In the genomic region with DNA sequence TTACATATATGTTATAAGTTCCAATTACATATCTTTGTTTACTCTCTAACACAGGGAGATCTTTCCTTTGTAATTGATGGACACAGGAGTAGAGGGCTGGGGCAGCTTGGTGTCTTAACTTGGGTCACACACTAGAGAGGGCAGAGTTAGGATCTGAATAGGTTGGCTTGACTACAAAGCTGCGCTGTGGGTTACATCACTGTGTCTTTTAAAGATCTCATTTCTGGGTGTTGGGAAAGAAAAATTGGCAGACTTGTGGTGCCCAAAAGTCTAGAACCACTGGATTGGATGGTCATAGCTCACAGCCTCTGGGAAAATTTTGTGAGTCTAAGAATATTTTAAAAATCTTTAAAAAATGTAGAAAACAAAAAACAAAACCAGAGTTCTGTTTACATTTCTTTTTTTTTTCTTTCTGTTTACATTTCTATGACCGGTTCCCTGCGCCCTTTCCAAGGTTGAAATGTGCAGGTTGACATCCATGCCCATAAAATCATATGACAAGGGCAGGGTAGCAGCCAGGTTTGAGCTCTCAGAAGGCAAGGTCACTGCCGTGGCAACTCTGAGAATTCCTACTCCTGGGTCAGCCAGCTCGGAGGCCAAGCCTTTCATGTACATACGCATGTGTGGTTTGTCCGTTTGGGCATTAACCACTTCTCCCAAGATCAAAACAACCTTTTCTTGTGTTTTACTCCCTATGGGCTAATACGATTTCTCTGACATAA, we compare ENCODE assay signal across 23 mouse cellular contexts. TPM values are rescaled to one million over a fixed set of nuclear protein-coding genes. Genes with fewer than 3 reads are reported as not detected.
DNase-seq lines count a peak whose midpoint lies in the region; ATAC-seq and TF ChIP-seq lines count a peak whose summit lies in the region.
"Had no signal": no experiment of that assay in that cellular context is flagged by ENCODE, and none has a peak within 500 bp of the region (broad histone marks: within the 10 kb centered on the region; RNA-seq: fewer than 3 reads in every experiment).

No protein-coding gene starts in this region.

- no peak overlapping the region for H3K4me2 ChIP-seq in heart, embryonic 11.5 days
- H3K4me2 ChIP-seq: embryonic facial prominence, embryonic 12.5 days; embryonic facial prominence, embryonic 15.5 days; heart, embryonic 13.5 days; hindbrain, embryonic 12.5 days; hindbrain, embryonic 15.5 days had no signal

- no peak overlapping the region for H3K4me3 ChIP-seq in heart, adult 2 months
- no peak overlapping the region for H3K4me3 ChIP-seq in heart, embryonic 11.5 days (ENCODE audit: low read depth, low read length)
- H3K4me3 ChIP-seq in thymus, adult 2 months (ENCODE audit: control insufficient read depth, insufficient read depth, low read length) = no peak overlapping the region
- H3K4me3 ChIP-seq: embryonic facial prominence, embryonic 12.5 days; embryonic facial prominence, embryonic 15.5 days; heart, embryonic 13.5 days; hindbrain, embryonic 12.5 days; hindbrain, embryonic 15.5 days had no signal

- 62% methylated on average over 8 of the region's 8 CpGs for WGBS in heart, adult 2 months
- 75% methylated on average over 8 of the region's 8 CpGs for WGBS in heart, embryonic 11.5 days (ENCODE audit: insufficient replicate concordance)
- WGBS in thymus, adult 2 months = 93% methylated on average over 8 of the region's 8 CpGs

- H3K27me3 ChIP-seq in heart, adult 2 months (ENCODE audit: control insufficient read depth, insufficient read depth, low read length) = no peaks in the 10 kb centered on the region
- no peaks in the 10 kb centered on the region for H3K27me3 ChIP-seq in heart, embryonic 11.5 days (ENCODE audit: control insufficient read depth, insufficient read depth, low read length)
- no peaks in the 10 kb centered on the region for H3K27me3 ChIP-seq in thymus, adult 2 months (ENCODE audit: control insufficient read depth, insufficient read depth, low read length)
- H3K27me3 ChIP-seq: embryonic facial prominence, embryonic 12.5 days; embryonic facial prominence, embryonic 15.5 days; hindbrain, embryonic 12.5 days; hindbrain, embryonic 15.5 days had no signal

- no peaks in the 10 kb centered on the region for H3K9me3 ChIP-seq in heart, embryonic 11.5 days (replicated peaks; ENCODE audit: control insufficient read depth, low read length)
- H3K9me3 ChIP-seq: embryonic facial prominence, embryonic 12.5 days; embryonic facial prominence, embryonic 15.5 days; heart, embryonic 13.5 days; hindbrain, embryonic 12.5 days; hindbrain, embryonic 15.5 days had no signal

- TF ChIP-seq EP300 in heart, adult 2 months (IDR thresholded peaks at IDR 0.05; ENCODE audit: insufficient read depth, low read depth, low read length) = 0 out of 2 replicates have a peak, but pooled peaks have one; percentile 27

- TF ChIP-seq POLR2A in heart, adult 2 months (IDR thresholded peaks at IDR 0.05; ENCODE audit: insufficient read depth, low read depth, low read length) = no peak
- no peak for TF ChIP-seq POLR2A in thymus, adult 2 months (IDR thresholded peaks at IDR 0.05; ENCODE audit: control insufficient read depth, extremely low read depth, insufficient read depth, low read length, poor library complexity)

- no peak for TF ChIP-seq CTCF in heart, adult 2 months (IDR thresholded peaks at IDR 0.05)
- no peak for TF ChIP-seq CTCF in thymus, adult 2 months (IDR thresholded peaks at IDR 0.05; ENCODE audit: borderline replicate concordance, control insufficient read depth, extremely low read depth, insufficient read depth, low read length, poor library complexity)

- no peak overlapping the region for H3K9ac ChIP-seq in heart, adult 2 months (ENCODE audit: low read depth, low read length)
- no peak overlapping the region for H3K9ac ChIP-seq in heart, embryonic 11.5 days (ENCODE audit: low read depth, low read length)
- H3K9ac ChIP-seq: embryonic facial prominence, embryonic 12.5 days; embryonic facial prominence, embryonic 15.5 days; forebrain, postnatal 0 days; heart, embryonic 13.5 days; hindbrain, embryonic 12.5 days; hindbrain, embryonic 15.5 days had no signal

- ATAC-seq in heart, embryonic 11.5 days (replicated peaks; ENCODE audit: insufficient number of reproducible peaks, low FRiP score, low TSS enrichment) = no peak
- ATAC-seq: forebrain, embryonic 14.5 days; forebrain, postnatal 0 days; intestine, postnatal 0 days had no signal

- H3K27ac ChIP-seq in heart, adult 2 months = peak overlapping the region; percentile 69
- no peak overlapping the region for H3K27ac ChIP-seq in heart, embryonic 11.5 days (ENCODE audit: low read depth, low read length)
- H3K27ac ChIP-seq in thymus, adult 2 months (ENCODE audit: control insufficient read depth, insufficient read depth, low read length) = no peak overlapping the region
- H3K27ac ChIP-seq: embryonic facial prominence, embryonic 12.5 days; embryonic facial prominence, embryonic 15.5 days; heart, embryonic 13.5 days; hindbrain, embryonic 12.5 days; hindbrain, embryonic 15.5 days had no signal

- peaks cover 12% of the 10 kb centered on the region; the same call in 1 of the 2 replicates for H3K4me1 ChIP-seq in heart, adult 2 months (ENCODE audit: control insufficient read depth, insufficient read depth, low read length)
- H3K4me1 ChIP-seq in heart, embryonic 11.5 days (ENCODE audit: control insufficient read depth, insufficient read depth, low read length) = no peaks in the 10 kb centered on the region
- H3K4me1 ChIP-seq in thymus, adult 2 months (replicated peaks; ENCODE audit: control insufficient read depth, insufficient read depth, low read length) = peaks cover 56% of the 10 kb centered on the region
- H3K4me1 ChIP-seq: embryonic facial prominence, embryonic 15.5 days; hindbrain, embryonic 12.5 days; hindbrain, embryonic 15.5 days had no signal

- H3K36me3 ChIP-seq in heart, adult 2 months (ENCODE audit: control insufficient read depth, insufficient read depth, low read length) = peaks cover 14% of the 10 kb centered on the region
- no peaks in the 10 kb centered on the region for H3K36me3 ChIP-seq in heart, embryonic 11.5 days (ENCODE audit: control insufficient read depth, insufficient read depth, low read length)
- no peaks in the 10 kb centered on the region for H3K36me3 ChIP-seq in thymus, adult 2 months (ENCODE audit: control insufficient read depth, insufficient read depth, low read length)
- H3K36me3 ChIP-seq: embryonic facial prominence, embryonic 12.5 days; embryonic facial prominence, embryonic 15.5 days; heart, embryonic 13.5 days; hindbrain, embryonic 12.5 days; hindbrain, embryonic 15.5 days had no signal

- H3K79me2 ChIP-seq in heart, adult 2 months (replicated peaks; ENCODE audit: control insufficient read depth, insufficient read depth, low read length) = no peaks in the 10 kb centered on the region

- intact Hi-C loops in heart, adult 2 months (cut with DNase I) = no loop called here

- peak; percentile 33 for DNase-seq in adrenal gland, adult 2 months
- DNase-seq in adrenal gland, adult 18-20 months (ENCODE audit: low spot score in 2 of 2) = no peak
- peak; percentile 19 to 30 for DNase-seq in adrenal gland, postnatal 36 days
- no peak for DNase-seq in adrenal gland, postnatal 25 days
- DNase-seq in heart, adult 2 months = peak in 1 of 2 experiments; percentile 31
- DNase-seq in thymus, postnatal 4 days = peak; percentile 6
- no peak for DNase-seq in thymus, adult 2 months
- DNase-seq: cerebellum, adult 11 months; cerebellum, adult 2 months; cerebellum, adult 9-11 months; cerebellum, postnatal 25 days; forebrain, postnatal 0 days; gastrocnemius, postnatal 25 days; heart, postnatal 14 days; kidney, adult 2 months had no signal

RNA-seq across cellular contexts. Expression of gene Tuba8, which starts 11.5 kb away (rescaled TPM):
- 10 to 100 TPM; 13.3 to 16.5 TPM for total RNA-seq in adrenal gland, adult 2 months (2021)
- polyA plus RNA-seq in adrenal gland, adult 2 months (2012; rRNA removed) = 2.0 and 2.3 TPM in 2 replicates
- 10 to 100 TPM in 1 of 2 experiments, 1 to 10 TPM in 1; 9.7 to 22.9 TPM for total RNA-seq in adrenal gland, adult 18-20 months (2021)
- 1 to 10 TPM; 8.2 to 9.8 TPM for total RNA-seq in adrenal gland, postnatal 36 days (2021)
- 5.3 and 8.0 TPM in 2 replicates for total RNA-seq in adrenal gland, postnatal 25 days (2021)
- total RNA-seq in heart, adult 2 months (2021) = 100 to 1,000 TPM; 192 to 198 TPM
- polyA plus RNA-seq in heart, adult 2 months (2012; rRNA removed) = 71.6 and 81.9 TPM in 2 replicates
- 0.59 and 1.0 TPM in 2 replicates for polyA plus RNA-seq in heart, embryonic 11.5 days (2014; fragmentation: Nextera tagmentation; extraction: Ambion mirVana)
- polyA plus RNA-seq in thymus, adult 2 months (2012; rRNA removed) = 2.9 and 4.3 TPM in 2 replicates

RNA-seq across cellular contexts. Expression of gene Usp18, which starts 23.7 kb away (rescaled TPM):
- total RNA-seq in adrenal gland, adult 2 months (2021) = 1 to 10 TPM; 2.7 TPM
- 7.6 and 9.6 TPM in 2 replicates for polyA plus RNA-seq in adrenal gland, adult 2 months (2012; rRNA removed)
- 1 to 10 TPM; 1.9 to 2.3 TPM for total RNA-seq in adrenal gland, adult 18-20 months (2021)
- 1 to 10 TPM; 3.5 to 4.2 TPM for total RNA-seq in adrenal gland, postnatal 36 days (2021)
- total RNA-seq in adrenal gland, postnatal 25 days (2021) = 1.4 and 2.2 TPM in 2 replicates
- total RNA-seq in heart, adult 2 months (2021) = 1 to 10 TPM; 1.3 to 1.5 TPM
- polyA plus RNA-seq in heart, adult 2 months (2012; rRNA removed) = 3.9 and 5.7 TPM in 2 replicates
- 0.67 and 0.99 TPM in 2 replicates for polyA plus RNA-seq in heart, embryonic 11.5 days (2014; fragmentation: Nextera tagmentation; extraction: Ambion mirVana)
- 30.0 and 43.4 TPM in 2 replicates for polyA plus RNA-seq in thymus, adult 2 months (2012; rRNA removed)

RNA-seq across cellular contexts. Expression of gene Pex26, which starts 38.6 kb away (rescaled TPM):
- 10 to 100 TPM in 1 of 2 experiments, 1 to 10 TPM in 1; 9.1 to 11.2 TPM for total RNA-seq in adrenal gland, adult 2 months (2021)
- polyA plus RNA-seq in adrenal gland, adult 2 months (2012; rRNA removed) = 19.2 and 24.0 TPM in 2 replicates
- 10 to 100 TPM; 11.1 to 11.6 TPM for total RNA-seq in adrenal gland, adult 18-20 months (2021)
- total RNA-seq in adrenal gland, postnatal 36 days (2021) = 10 to 100 TPM in 1 of 2 experiments, 1 to 10 TPM in 1; 9.6 to 11.9 TPM
- total RNA-seq in adrenal gland, postnatal 25 days (2021) = 16.1 and 17.2 TPM in 2 replicates
- total RNA-seq in heart, adult 2 months (2021) = 1 to 10 TPM; 6.0 TPM
- polyA plus RNA-seq in heart, adult 2 months (2012; rRNA removed) = 8.3 and 10.9 TPM in 2 replicates
- 3.8 and 4.1 TPM in 2 replicates for polyA plus RNA-seq in heart, embryonic 11.5 days (2014; fragmentation: Nextera tagmentation; extraction: Ambion mirVana)
- polyA plus RNA-seq in thymus, adult 2 months (2012; rRNA removed) = 29.3 and 31.7 TPM in 2 replicates

Comparison
In these comparisons a context has a peak if more than half of its experiments do, and no peak if none do; other contexts are left out.
1. DNase-seq: peak in adrenal gland, adult 2 months (single experiment), adrenal gland, postnatal 36 days (2 of 2) and thymus, postnatal 4 days (single experiment); none in adrenal gland, adult 18-20 months (0 of 2), adrenal gland, postnatal 25 days (single experiment) and thymus, adult 2 months (single experiment).
2. RNA of gene Tuba8, which starts 11.5 kb away (total RNA-seq): 192 to 198 TPM in heart, adult 2 months; 9.7 to 22.9 TPM in adrenal gland, adult 18-20 months, 13.3 to 16.5 TPM in adrenal gland, adult 2 months, 8.2 to 9.8 TPM in adrenal gland, postnatal 36 days and 5.3 to 8.0 TPM in adrenal gland, postnatal 25 days; every median in the first group is over 4 times any median in the second.